Mouse (Mus musculus): ENCODE data around the gene Ccdc74a. TPM values are rescaled to one million over a fixed set of nuclear protein-coding genes. Genes with fewer than 3 reads are reported as not detected.
A peak's percentile ranks its signal among the peaks of the same experiment; 100 is the strongest.
"Not testable (repeated sequence)": the region's sequence is repeated elsewhere in the genome, so short reads cannot be mapped to it uniquely, and the experiment has no call there.

The Ccdc74a gene
- 8.0 and 9.4 TPM in 2 replicates for polyA plus RNA-seq (2015; fragmentation: Nextera tagmentation; extraction: Ambion mirVana)

- H3K4me1 ChIP-seq (replicated peaks; ENCODE audit: control insufficient read depth, insufficient read depth, low read length) = peaks cover 4% of the 10 kb centered on the region; the same call in 1 of the 2 replicates
These were observed at the start of gene Ccdc74a for GRCm38 (mm10) chr16:17646310-17647114. Gene Ccdc74a (plus strand): TSS chr16:17646470.

GRCm38 (mm10) chr16:17600944-17601562 is 45.2 kb upstream of the Ccdc74a start:
- 44% methylated on average over 3 of the region's 3 CpGs for WGBS
- peak; percentile 64 for TF ChIP-seq CTCF (IDR thresholded peaks at IDR 0.05; ENCODE audit: low read depth)
- Histone ChIP-seq H3K9ac (ENCODE audit: low read depth, low read length) (no peak overlapping the region), H3K27ac (ENCODE audit: low read depth, low read length) (no peak overlapping the region), H3K9me3 (ENCODE audit: control insufficient read depth) (no peaks in the 10 kb centered on the region), H3K4me3 (ENCODE audit: low read depth, low read length) (no peak overlapping the region), H3K4me1 (replicated peaks; ENCODE audit: control insufficient read depth, insufficient read depth, low read length) (no peaks in the 10 kb centered on the region), H3K4me2 (replicated peaks; ENCODE audit: low read depth) (no peak overlapping the region), H3K27me3 (replicated peaks; ENCODE audit: control insufficient read depth, insufficient read depth, low read length) (no peaks in the 10 kb centered on the region), H3K36me3 (ENCODE audit: control insufficient read depth, insufficient read depth) (no peaks in the 10 kb centered on the region)
- no peak for ATAC-seq

More at GRCm38 (mm10) chr16:17646310-17647114, at the start of gene Ccdc74a:
- peak within 1 kb of the TSS; percentile 46 for H3K4me3 ChIP-seq (ENCODE audit: low read depth, low read length)
- H3K4me2 ChIP-seq (replicated peaks; ENCODE audit: low read depth) = peak within 1 kb of the TSS; percentile 91
- no peaks in the 10 kb centered on the region for H3K27me3 ChIP-seq (replicated peaks; ENCODE audit: control insufficient read depth, insufficient read depth, low read length)
- H3K9ac ChIP-seq (ENCODE audit: low read depth, low read length) = peak within 1 kb of the TSS; percentile 37; the same call in 1 of the 2 replicates
- no peak for TF ChIP-seq CTCF (IDR thresholded peaks at IDR 0.05; ENCODE audit: low read depth)
- WGBS = 2% methylated on average over 65 of the region's 65 CpGs
- H3K27ac ChIP-seq (ENCODE audit: low read depth, low read length) = no peak within 1 kb of the TSS
- ATAC-seq = peak; percentile 94
- no peaks in the 10 kb centered on the region for H3K9me3 ChIP-seq (ENCODE audit: control insufficient read depth)
- peaks cover 43% of the 10 kb centered on the region for H3K36me3 ChIP-seq (ENCODE audit: control insufficient read depth, insufficient read depth)

- Histone ChIP-seq H3K4me1 (replicated peaks; ENCODE audit: control insufficient read depth, insufficient read depth, low read length) (no peaks in the 10 kb centered on the region), H3K36me3 (ENCODE audit: control insufficient read depth, insufficient read depth) (no peaks in the 10 kb centered on the region), H3K27ac (ENCODE audit: low read depth, low read length) (no peak overlapping the region), H3K4me3 (ENCODE audit: low read depth, low read length) (no peak overlapping the region), H3K9ac (ENCODE audit: low read depth, low read length) (no peak overlapping the region), H3K27me3 (replicated peaks; ENCODE audit: control insufficient read depth, insufficient read depth, low read length) (no peaks in the 10 kb centered on the region), H3K4me2 (replicated peaks; ENCODE audit: low read depth) (no peak overlapping the region), H3K9me3 (ENCODE audit: control insufficient read depth) (no peaks in the 10 kb centered on the region)
- WGBS = 55% methylated on average over 4 of the region's 4 CpGs
- TF ChIP-seq CTCF (IDR thresholded peaks at IDR 0.05; ENCODE audit: low read depth) = no peak
- ATAC-seq = no peak
These were observed 41.3 kb upstream of the Ccdc74a start for GRCm38 (mm10) chr16:17604941-17605340.

- WGBS = 75% methylated on average over 5 of the region's 5 CpGs
- Histone ChIP-seq H3K9me3 (ENCODE audit: control insufficient read depth) (no peaks in the 10 kb centered on the region), H3K4me2 (replicated peaks; ENCODE audit: low read depth) (no peak overlapping the region), H3K36me3 (ENCODE audit: control insufficient read depth, insufficient read depth) (no peaks in the 10 kb centered on the region), H3K4me3 (ENCODE audit: low read depth, low read length) (no peak overlapping the region), H3K4me1 (replicated peaks; ENCODE audit: control insufficient read depth, insufficient read depth, low read length) (no peaks in the 10 kb centered on the region), H3K9ac (ENCODE audit: low read depth, low read length) (no peak overlapping the region), H3K27ac (ENCODE audit: low read depth, low read length) (no peak overlapping the region), H3K27me3 (replicated peaks; ENCODE audit: control insufficient read depth, insufficient read depth, low read length) (no peaks in the 10 kb centered on the region)
- no peak for TF ChIP-seq CTCF (IDR thresholded peaks at IDR 0.05; ENCODE audit: low read depth)
- no peak for ATAC-seq
These were observed 40.6 kb upstream of the Ccdc74a start for GRCm38 (mm10) chr16:17605684-17606083.

- Histone ChIP-seq H3K4me3 (ENCODE audit: low read depth, low read length) (no peak overlapping the region), H3K27me3 (replicated peaks; ENCODE audit: control insufficient read depth, insufficient read depth, low read length) (no peaks in the 10 kb centered on the region), H3K9me3 (ENCODE audit: control insufficient read depth) (no peaks in the 10 kb centered on the region), H3K27ac (ENCODE audit: low read depth, low read length) (no peak overlapping the region), H3K36me3 (ENCODE audit: control insufficient read depth, insufficient read depth) (no peaks in the 10 kb centered on the region), H3K4me2 (replicated peaks; ENCODE audit: low read depth) (no peak overlapping the region), H3K4me1 (replicated peaks; ENCODE audit: control insufficient read depth, insufficient read depth, low read length) (no peaks in the 10 kb centered on the region), H3K9ac (ENCODE audit: low read depth, low read length) (no peak overlapping the region)
- WGBS = 53% methylated on average over 4 of the region's 4 CpGs
- ATAC-seq = no peak
- TF ChIP-seq CTCF (IDR thresholded peaks at IDR 0.05; ENCODE audit: low read depth) = no peak
These were observed 34.9 kb upstream of the Ccdc74a start for GRCm38 (mm10) chr16:17611383-17611782.

- peak; percentile 69 for TF ChIP-seq CTCF (IDR thresholded peaks at IDR 0.05; ENCODE audit: low read depth)
- not testable (repeated sequence) for H3K4me3 ChIP-seq (ENCODE audit: low read depth, low read length); ATAC-seq; H3K27ac ChIP-seq (ENCODE audit: low read depth, low read length); H3K9me3 ChIP-seq (ENCODE audit: control insufficient read depth); H3K36me3 ChIP-seq (ENCODE audit: control insufficient read depth, insufficient read depth); H3K4me2 ChIP-seq (replicated peaks; ENCODE audit: low read depth); H3K4me1 ChIP-seq (replicated peaks; ENCODE audit: control insufficient read depth, insufficient read depth, low read length); H3K27me3 ChIP-seq (replicated peaks; ENCODE audit: control insufficient read depth, insufficient read depth, low read length); H3K9ac ChIP-seq (ENCODE audit: low read depth, low read length)
- WGBS = 94% methylated on average over 6 of the region's 6 CpGs
These were observed 31.5 kb upstream of the Ccdc74a start for GRCm38 (mm10) chr16:17614740-17615139.
